Mouse (Mus musculus): ENCODE data around the gene Ccdc85a. TPM values are rescaled to one million over a fixed set of nuclear protein-coding genes. Genes with fewer than 3 reads are reported as not detected.

Ccdc85a gene
- polyA plus RNA-seq, 1 experiment from 2014 or later, result 2.0 TPM

GRCm38 (mm10) chr11:28556420-28556819 is 27.7 kb downstream of the Ccdc85a start:
- H3K9me3 ChIP-seq (ENCODE audit: control insufficient read depth, low read length), result no peaks in the 10 kb centered on the region
- ATAC-seq (ENCODE audit: low FRiP score, low TSS enrichment), result no peak
- H3K4me2 ChIP-seq (replicated peaks; ENCODE audit: low read depth, low read length), result no peak overlapping the region

GRCm38 (mm10) chr11:28543429-28543828 is 40.7 kb downstream of the Ccdc85a start:
- Histone ChIP-seq H3K4me2 (replicated peaks; ENCODE audit: low read depth, low read length) (no peak overlapping the region), H3K9ac (ENCODE audit: low read depth, low read length) (no peak overlapping the region), H3K36me3 (ENCODE audit: control insufficient read depth, insufficient read depth, low read length) (no peaks in the 10 kb centered on the region), H3K27me3 (ENCODE audit: control insufficient read depth, insufficient read depth, low read length) (no peaks in the 10 kb centered on the region), H3K4me1 (ENCODE audit: control insufficient read depth, insufficient read depth, low read length) (no peaks in the 10 kb centered on the region), H3K4me3 (ENCODE audit: low read length) (no peak overlapping the region), H3K9me3 (ENCODE audit: control insufficient read depth, low read length) (no peaks in the 10 kb centered on the region), H3K27ac (ENCODE audit: low read depth, low read length) (no peak overlapping the region)
- WGBS, result 91% methylated on average over 2 of the region's 2 CpGs
- no peak for ATAC-seq (ENCODE audit: low FRiP score, low TSS enrichment)

More at GRCm38 (mm10) chr11:28556420-28556819, 27.7 kb downstream of the Ccdc85a start:
- H3K4me1 ChIP-seq (ENCODE audit: control insufficient read depth, insufficient read depth, low read length), result no peaks in the 10 kb centered on the region
- no peak overlapping the region for H3K4me3 ChIP-seq (ENCODE audit: low read length)
- H3K27me3 ChIP-seq (ENCODE audit: control insufficient read depth, insufficient read depth, low read length), result no peaks in the 10 kb centered on the region
- H3K36me3 ChIP-seq (ENCODE audit: control insufficient read depth, insufficient read depth, low read length), result no peaks in the 10 kb centered on the region
- H3K9ac ChIP-seq (ENCODE audit: low read depth, low read length), result no peak overlapping the region
- no peak overlapping the region for H3K27ac ChIP-seq (ENCODE audit: low read depth, low read length)

- ATAC-seq (ENCODE audit: low FRiP score, low TSS enrichment), result no peak
- Histone ChIP-seq H3K4me3 (ENCODE audit: low read length) (no peak overlapping the region), H3K27me3 (ENCODE audit: control insufficient read depth, insufficient read depth, low read length) (no peaks in the 10 kb centered on the region), H3K4me1 (ENCODE audit: control insufficient read depth, insufficient read depth, low read length) (no peaks in the 10 kb centered on the region), H3K27ac (ENCODE audit: low read depth, low read length) (no peak overlapping the region), H3K4me2 (replicated peaks; ENCODE audit: low read depth, low read length) (no peak overlapping the region), H3K9me3 (ENCODE audit: control insufficient read depth, low read length) (no peaks in the 10 kb centered on the region), H3K36me3 (ENCODE audit: control insufficient read depth, insufficient read depth, low read length) (no peaks in the 10 kb centered on the region), H3K9ac (ENCODE audit: low read depth, low read length) (no peak overlapping the region)
- WGBS, result 87% methylated on average over 1 of the region's 1 CpGs
These were observed 42.8 kb downstream of the Ccdc85a start for GRCm38 (mm10) chr11:28541307-28541706.

- H3K27me3 ChIP-seq (ENCODE audit: control insufficient read depth, insufficient read depth, low read length), result no peaks in the 10 kb centered on the region
- H3K4me3 ChIP-seq (ENCODE audit: low read length), result no peak overlapping the region
- H3K9me3 ChIP-seq (ENCODE audit: control insufficient read depth, low read length), result no peaks in the 10 kb centered on the region
- H3K36me3 ChIP-seq (ENCODE audit: control insufficient read depth, insufficient read depth, low read length), result no peaks in the 10 kb centered on the region
- H3K27ac ChIP-seq (ENCODE audit: low read depth, low read length), result no peak overlapping the region
- no peak overlapping the region for H3K4me2 ChIP-seq (replicated peaks; ENCODE audit: low read depth, low read length)
- 85% methylated on average over 2 of the region's 2 CpGs for WGBS
- no peak overlapping the region for H3K9ac ChIP-seq (ENCODE audit: low read depth, low read length)
- no peaks in the 10 kb centered on the region for H3K4me1 ChIP-seq (ENCODE audit: control insufficient read depth, insufficient read depth, low read length)
- ATAC-seq (ENCODE audit: low FRiP score, low TSS enrichment), result no peak
These were observed 50.8 kb downstream of the Ccdc85a start for GRCm38 (mm10) chr11:28533286-28533685.

- Histone ChIP-seq H3K4me1 (ENCODE audit: control insufficient read depth, insufficient read depth, low read length) (no peaks in the 10 kb centered on the region), H3K36me3 (ENCODE audit: control insufficient read depth, insufficient read depth, low read length) (no peaks in the 10 kb centered on the region), H3K9ac (ENCODE audit: low read depth, low read length) (no peak overlapping the region), H3K27me3 (ENCODE audit: control insufficient read depth, insufficient read depth, low read length) (no peaks in the 10 kb centered on the region), H3K4me3 (ENCODE audit: low read length) (no peak overlapping the region), H3K9me3 (ENCODE audit: control insufficient read depth, low read length) (no peaks in the 10 kb centered on the region), H3K27ac (ENCODE audit: low read depth, low read length) (no peak overlapping the region), H3K4me2 (replicated peaks; ENCODE audit: low read depth, low read length) (no peak overlapping the region)
- peak; percentile 66; the same call in 1 of the 2 replicates for ATAC-seq (ENCODE audit: low FRiP score, low TSS enrichment)
These were observed 82.9 kb downstream of the Ccdc85a start for GRCm38 (mm10) chr11:28501190-28501589.

- H3K36me3 ChIP-seq (ENCODE audit: control insufficient read depth, insufficient read depth, low read length), result no peaks in the 10 kb centered on the region
- H3K27me3 ChIP-seq (ENCODE audit: control insufficient read depth, insufficient read depth, low read length), result no peaks in the 10 kb centered on the region
- H3K9ac ChIP-seq (ENCODE audit: low read depth, low read length), result no peak overlapping the region
- no peak overlapping the region for H3K4me3 ChIP-seq (ENCODE audit: low read length)
- H3K4me1 ChIP-seq (ENCODE audit: control insufficient read depth, insufficient read depth, low read length), result no peaks in the 10 kb centered on the region
- H3K4me2 ChIP-seq (replicated peaks; ENCODE audit: low read depth, low read length), result no peak overlapping the region
- H3K27ac ChIP-seq (ENCODE audit: low read depth, low read length), result no peak overlapping the region
- ATAC-seq (ENCODE audit: low FRiP score, low TSS enrichment), result no peak
- H3K9me3 ChIP-seq (ENCODE audit: control insufficient read depth, low read length), result no peaks in the 10 kb centered on the region
These were observed 87.1 kb downstream of the Ccdc85a start for GRCm38 (mm10) chr11:28497034-28497433.

GRCm38 (mm10) chr11:28493362-28493761 is 90.8 kb downstream of the Ccdc85a start:
- Histone ChIP-seq H3K4me2 (replicated peaks; ENCODE audit: low read depth, low read length) (no peak overlapping the region), H3K9ac (ENCODE audit: low read depth, low read length) (no peak overlapping the region), H3K9me3 (ENCODE audit: control insufficient read depth, low read length) (no peaks in the 10 kb centered on the region), H3K4me1 (ENCODE audit: control insufficient read depth, insufficient read depth, low read length) (no peaks in the 10 kb centered on the region), H3K27ac (ENCODE audit: low read depth, low read length) (no peak overlapping the region), H3K4me3 (ENCODE audit: low read length) (no peak overlapping the region), H3K27me3 (ENCODE audit: control insufficient read depth, insufficient read depth, low read length) (no peaks in the 10 kb centered on the region), H3K36me3 (ENCODE audit: control insufficient read depth, insufficient read depth, low read length) (no peaks in the 10 kb centered on the region)
- ATAC-seq (ENCODE audit: low FRiP score, low TSS enrichment), result no peak

- Histone ChIP-seq H3K4me1 (ENCODE audit: control insufficient read depth, insufficient read depth, low read length) (no peaks in the 10 kb centered on the region), H3K27me3 (ENCODE audit: control insufficient read depth, insufficient read depth, low read length) (no peaks in the 10 kb centered on the region), H3K9ac (ENCODE audit: low read depth, low read length) (no peak overlapping the region), H3K4me3 (ENCODE audit: low read length) (no peak overlapping the region), H3K36me3 (ENCODE audit: control insufficient read depth, insufficient read depth, low read length) (no peaks in the 10 kb centered on the region), H3K4me2 (replicated peaks; ENCODE audit: low read depth, low read length) (no peak overlapping the region), H3K9me3 (ENCODE audit: control insufficient read depth, low read length) (no peaks in the 10 kb centered on the region), H3K27ac (ENCODE audit: low read depth, low read length) (no peak overlapping the region)
- no peak for ATAC-seq (ENCODE audit: low FRiP score, low TSS enrichment)
- 81% methylated on average over 1 of the region's 1 CpGs for WGBS
These were observed 92.8 kb downstream of the Ccdc85a start for GRCm38 (mm10) chr11:28491330-28491729.

- Histone ChIP-seq H3K27ac (ENCODE audit: low read depth, low read length) (no peak overlapping the region), H3K27me3 (ENCODE audit: control insufficient read depth, insufficient read depth, low read length) (no peaks in the 10 kb centered on the region), H3K9me3 (ENCODE audit: control insufficient read depth, low read length) (no peaks in the 10 kb centered on the region), H3K4me3 (ENCODE audit: low read length) (no peak overlapping the region), H3K9ac (ENCODE audit: low read depth, low read length) (no peak overlapping the region), H3K4me2 (replicated peaks; ENCODE audit: low read depth, low read length) (no peak overlapping the region), H3K36me3 (ENCODE audit: control insufficient read depth, insufficient read depth, low read length) (no peaks in the 10 kb centered on the region), H3K4me1 (ENCODE audit: control insufficient read depth, insufficient read depth, low read length) (no peaks in the 10 kb centered on the region)
- ATAC-seq (ENCODE audit: low FRiP score, low TSS enrichment), result no peak
- WGBS, result 34% methylated on average over 4 of the region's 4 CpGs
These were observed 99.9 kb downstream of the Ccdc85a start for GRCm38 (mm10) chr11:28484083-28484729.
